Mouse (Mus musculus) gastrocnemius, adult 2 months (tissue): ENCODE data around the gene Fam89b. TPM values are rescaled to one million over a fixed set of nuclear protein-coding genes. Genes with fewer than 3 reads are reported as not detected.

Experiments
- DNase-seq: peaks from one replicate; pipeline ENCODE4 v3.0.0; 2022
- H3K27ac ChIP-seq: fragments of 200-600 bp; 2 replicates; pipeline ENCODE4 v1.8.1; 2022; ENCODE audit warnings: mild to moderate bottlenecking
- H3K4me3 ChIP-seq: fragments of 200-600 bp; 2 replicates; pipeline ENCODE4 v1.8.1; 2022; ENCODE audit warnings: mild to moderate bottlenecking, moderate library complexity
- CTCF ChIP-seq: fragments of 200-600 bp; IDR thresholded peaks from 2 replicates; pipeline ENCODE4 v1.8.1; 2022; ENCODE audit warnings: antibody characterized with exemption, mild to moderate bottlenecking, moderate library complexity
- intact Hi-C: fragments of 180-260 bp; cut with DNase I; formaldehyde crosslinking; loops from one replicate; pipeline ENCODE4 v1.15.1; 2025
- total RNA-seq, 2 experiments: library from RNA; stranded (reverse); gene quantifications; 2 replicates each; pipeline ENCODE4 v1.2.3; 2021

Gene Fam89b
- total RNA-seq, 2 experiments from 2014 or later: 22.2 to 22.6 TPM

DNA sequence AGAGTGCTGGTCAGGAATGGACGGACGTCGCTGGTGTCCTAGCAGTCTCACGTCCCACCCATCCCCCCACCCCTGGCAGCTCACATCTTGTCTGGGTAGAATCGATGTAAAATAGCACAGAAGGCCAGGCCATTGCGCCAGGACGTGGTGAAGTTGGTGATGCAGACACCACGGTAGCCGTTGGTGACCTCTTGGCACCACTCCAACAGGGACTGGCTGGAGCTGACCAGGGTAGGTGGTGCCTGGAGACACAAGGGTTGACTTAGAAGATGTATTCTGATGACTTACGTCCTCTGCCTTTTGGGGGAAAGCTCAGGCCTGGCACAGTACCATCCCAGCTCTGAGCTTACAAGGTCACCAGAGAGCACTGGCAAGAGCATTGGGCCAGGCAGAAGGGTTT, 12.5 kb downstream of the Fam89b start:
- no peak overlapping the region for H3K4me3 ChIP-seq
- DNase-seq: no peak
- intact Hi-C loops: no loop called here
- no peak for TF ChIP-seq CTCF
- H3K27ac ChIP-seq: peak overlapping the region; percentile 84

DNA sequence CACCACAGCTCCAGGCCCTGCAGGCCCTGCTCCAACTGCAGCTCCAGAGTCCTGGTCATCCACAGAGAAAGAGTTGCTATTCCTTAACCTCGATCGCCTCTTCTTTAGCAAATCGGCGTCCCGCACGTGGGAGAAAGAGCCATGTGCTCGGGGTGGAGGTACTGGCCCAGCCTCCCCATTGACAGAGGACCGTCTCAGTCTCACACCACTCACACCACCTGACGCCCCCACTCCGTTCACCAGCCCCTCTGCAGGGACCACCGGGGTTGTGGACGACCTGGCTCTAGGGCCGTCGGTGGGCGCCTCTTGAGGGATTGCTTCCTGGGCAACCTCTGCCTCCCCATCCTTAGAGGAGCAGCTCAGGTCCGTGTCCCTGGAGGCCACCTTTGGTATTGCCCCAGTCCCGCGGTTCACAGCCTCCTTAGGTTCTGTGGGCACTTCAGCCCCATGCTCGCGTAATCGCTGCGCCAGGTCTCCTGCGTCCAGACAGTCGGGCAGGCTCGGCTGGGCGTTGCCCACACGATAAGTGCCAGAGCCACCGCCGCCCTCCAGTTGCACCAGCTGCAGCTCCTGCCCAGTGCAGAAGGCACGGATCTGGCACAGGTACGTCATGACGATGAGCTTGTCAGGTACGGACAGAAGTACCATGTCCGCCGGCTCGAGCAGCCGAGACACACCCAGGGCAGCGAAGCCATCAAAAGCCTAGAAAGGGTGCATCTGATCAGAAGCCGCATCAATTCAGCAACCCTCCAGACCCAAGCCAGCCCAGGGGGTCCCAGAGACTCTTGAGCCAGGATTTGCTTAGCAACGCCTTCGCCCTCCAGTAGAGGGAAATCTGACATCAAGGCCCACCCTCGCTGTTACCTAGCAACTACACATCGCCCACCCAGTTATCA, 13.4 kb downstream of the Fam89b start:
- DNase-seq: peak; percentile 54
- intact Hi-C loops: no loop called here
- Histone ChIP-seq H3K27ac (peak overlapping the region; percentile 84), H3K4me3 (peak overlapping the region; percentile 15)
- peak; percentile 37 for TF ChIP-seq CTCF

DNA sequence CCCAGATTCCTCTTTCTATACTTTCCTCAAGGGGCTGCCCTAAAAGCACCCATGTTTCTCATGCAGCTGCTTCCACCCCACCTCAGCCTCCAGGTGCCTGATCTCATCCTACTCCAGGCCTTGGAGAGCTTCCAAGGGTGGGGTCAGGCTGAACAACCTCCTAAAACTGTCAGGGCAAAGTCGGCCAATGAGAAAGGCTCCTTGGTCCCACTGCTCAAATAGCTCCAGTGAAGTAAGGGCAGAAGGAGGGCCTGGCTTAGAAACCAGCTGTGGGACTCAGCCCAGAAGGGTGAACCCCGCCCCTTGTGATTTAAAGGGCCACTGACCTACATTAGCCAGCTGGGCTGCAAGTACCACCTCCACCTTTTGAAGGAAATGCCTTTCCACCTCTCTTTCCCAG, 15.7 kb downstream of the Fam89b start:
- TF ChIP-seq CTCF: no peak
- intact Hi-C loops: loop anchor here (1.0 kb wide), 1 partner anchor 11 kb away; no protein-coding TSS in a partner anchor
- H3K4me3 ChIP-seq: peak overlapping the region; percentile 62
- DNase-seq: peak; percentile 92
- peak overlapping the region; percentile 84 for H3K27ac ChIP-seq

DNA sequence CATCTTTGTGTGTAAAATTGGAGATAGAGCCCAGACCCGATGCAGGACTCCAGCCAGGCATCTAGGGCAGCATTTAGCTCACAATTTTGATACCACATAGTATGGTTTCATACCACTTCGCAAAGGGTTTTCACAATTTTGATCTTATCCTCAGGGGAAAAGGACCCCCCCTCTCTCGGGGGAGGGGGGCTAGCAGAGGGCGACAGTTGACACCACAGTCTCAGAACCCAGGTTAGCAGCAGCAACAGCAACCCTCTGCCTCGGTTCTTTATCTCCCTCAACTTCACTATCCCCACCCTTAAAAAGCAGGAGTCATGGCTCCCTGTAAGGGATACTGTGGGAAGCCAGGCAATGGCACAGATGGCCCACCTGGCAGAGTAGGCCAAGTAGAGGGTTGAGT, 16.2 kb downstream of the Fam89b start:
- peak overlapping the region; percentile 62 for H3K4me3 ChIP-seq
- H3K27ac ChIP-seq: peak overlapping the region; percentile 84
- intact Hi-C loops: loop anchor here (1.0 kb wide), 1 partner anchor 11 kb away; no protein-coding TSS in a partner anchor
- TF ChIP-seq CTCF: no peak
- no peak for DNase-seq

DNA sequence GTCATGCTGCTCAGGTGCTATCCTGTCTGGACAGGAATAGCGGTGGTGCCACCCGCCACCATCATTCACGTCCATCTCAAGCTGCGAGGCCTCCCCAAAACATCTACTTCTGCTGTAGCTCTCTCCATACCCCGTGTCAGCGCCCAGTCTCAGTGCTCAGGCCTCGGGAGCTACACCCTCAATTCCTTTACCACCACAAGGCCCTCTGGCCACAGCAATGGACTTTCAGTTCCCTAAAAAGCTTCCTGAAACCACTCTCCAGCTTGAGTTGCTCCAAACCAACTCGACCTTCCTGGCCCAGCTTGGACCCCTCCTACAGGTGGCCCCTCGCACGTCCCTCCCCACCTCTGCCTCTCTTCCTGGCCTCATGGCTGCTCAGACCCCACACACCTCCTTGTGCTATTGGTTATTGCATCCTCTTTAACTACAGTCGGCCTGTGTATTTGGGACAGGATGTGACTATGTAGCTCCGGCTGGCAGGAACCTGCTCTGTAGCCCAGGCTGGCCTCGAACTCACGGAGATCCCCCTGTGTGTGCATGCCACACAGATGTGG, 17.5 kb downstream of the Fam89b start:
- TF ChIP-seq CTCF: no peak
- intact Hi-C loops: loop anchor here (1.0 kb wide), 2 partner anchors 15 to 68 kb away; no protein-coding TSS in a partner anchor
- DNase-seq: no peak
- Histone ChIP-seq H3K27ac (peak overlapping the region; percentile 84), H3K4me3 (peak overlapping the region; percentile 62; the same call in 1 of the 2 replicates)

DNA sequence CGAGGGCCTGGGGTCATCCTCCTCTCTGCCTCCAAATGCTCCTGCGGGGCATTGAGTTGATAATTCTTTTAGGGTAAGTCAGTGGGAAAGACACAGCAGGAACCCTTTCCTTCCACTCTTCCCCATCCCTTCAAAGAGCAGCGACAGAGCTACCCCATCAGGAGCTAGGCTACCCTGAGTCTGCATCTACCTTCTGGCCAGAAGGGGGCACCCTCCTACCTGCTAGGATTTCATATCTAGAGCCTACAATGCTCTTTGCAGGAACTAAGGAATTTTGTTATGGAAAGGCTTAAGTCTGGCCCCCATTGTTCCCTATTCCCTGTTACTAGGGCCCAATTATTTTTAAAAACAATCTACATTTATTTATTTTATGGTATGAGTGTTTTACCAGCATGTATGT, 18.2 kb downstream of the Fam89b start:
- intact Hi-C loops: loop anchor here (1.0 kb wide), 2 partner anchors 16 to 69 kb away; no protein-coding TSS in a partner anchor
- peak; percentile 82 for DNase-seq
- Histone ChIP-seq H3K4me3 (peak overlapping the region; percentile 62; the same call in 1 of the 2 replicates), H3K27ac (peak overlapping the region; percentile 84)
- peak; percentile 92 for TF ChIP-seq CTCF

DNA sequence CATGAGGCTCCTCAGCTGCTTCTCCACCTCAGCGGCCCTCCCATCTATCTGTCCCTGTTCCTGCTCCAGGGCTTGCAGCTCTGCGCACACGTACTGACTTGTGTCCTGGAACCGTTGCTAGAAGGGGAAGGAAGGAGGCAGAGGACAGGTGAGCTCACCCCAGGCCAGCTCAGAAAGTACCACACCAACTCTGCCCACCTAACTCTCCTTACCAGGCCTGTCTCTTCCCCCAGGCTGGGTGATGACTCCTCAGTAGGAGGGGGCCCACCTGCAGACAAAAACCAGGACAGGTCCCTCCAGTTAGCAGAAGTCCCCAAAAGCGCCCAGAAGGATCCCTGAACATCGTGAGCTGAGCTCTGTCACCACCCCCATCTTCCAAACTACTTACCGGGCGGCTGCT, 18.9 kb downstream of the Fam89b start:
- peak overlapping the region; percentile 23; the same call in 1 of the 2 replicates for H3K4me3 ChIP-seq
- TF ChIP-seq CTCF: no peak
- intact Hi-C loops: no loop called here

DNA sequence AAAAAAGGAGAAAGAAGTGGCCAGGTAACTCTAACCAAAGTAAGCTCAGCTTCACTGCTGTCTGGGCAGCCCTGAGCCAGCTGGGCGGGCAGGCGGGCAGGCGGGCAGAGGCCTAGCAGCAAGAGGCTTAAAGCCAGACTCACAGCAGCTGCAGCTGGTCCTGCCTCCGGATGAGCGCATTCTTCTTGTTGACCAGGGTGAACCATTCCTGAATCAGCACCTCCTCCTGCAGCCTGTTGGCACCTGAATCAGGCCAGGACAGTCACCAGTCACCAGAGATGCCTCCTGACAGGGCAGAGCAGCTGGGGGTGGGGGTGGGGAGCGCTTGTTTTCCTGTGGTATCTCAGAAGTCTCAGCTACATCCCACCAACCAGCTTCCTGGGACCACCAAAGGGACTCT, 19.4 kb downstream of the Fam89b start:
- no peak for TF ChIP-seq CTCF
- intact Hi-C loops: no loop called here
- DNase-seq: peak; percentile 72
- H3K4me3 ChIP-seq: peak overlapping the region; percentile 23; the same call in 1 of the 2 replicates
- peak overlapping the region; percentile 84 for H3K27ac ChIP-seq

More for the DNA sequence above, 18.9 kb downstream of the Fam89b start:
- H3K27ac ChIP-seq: peak overlapping the region; percentile 84
- no peak for DNase-seq

DNA sequence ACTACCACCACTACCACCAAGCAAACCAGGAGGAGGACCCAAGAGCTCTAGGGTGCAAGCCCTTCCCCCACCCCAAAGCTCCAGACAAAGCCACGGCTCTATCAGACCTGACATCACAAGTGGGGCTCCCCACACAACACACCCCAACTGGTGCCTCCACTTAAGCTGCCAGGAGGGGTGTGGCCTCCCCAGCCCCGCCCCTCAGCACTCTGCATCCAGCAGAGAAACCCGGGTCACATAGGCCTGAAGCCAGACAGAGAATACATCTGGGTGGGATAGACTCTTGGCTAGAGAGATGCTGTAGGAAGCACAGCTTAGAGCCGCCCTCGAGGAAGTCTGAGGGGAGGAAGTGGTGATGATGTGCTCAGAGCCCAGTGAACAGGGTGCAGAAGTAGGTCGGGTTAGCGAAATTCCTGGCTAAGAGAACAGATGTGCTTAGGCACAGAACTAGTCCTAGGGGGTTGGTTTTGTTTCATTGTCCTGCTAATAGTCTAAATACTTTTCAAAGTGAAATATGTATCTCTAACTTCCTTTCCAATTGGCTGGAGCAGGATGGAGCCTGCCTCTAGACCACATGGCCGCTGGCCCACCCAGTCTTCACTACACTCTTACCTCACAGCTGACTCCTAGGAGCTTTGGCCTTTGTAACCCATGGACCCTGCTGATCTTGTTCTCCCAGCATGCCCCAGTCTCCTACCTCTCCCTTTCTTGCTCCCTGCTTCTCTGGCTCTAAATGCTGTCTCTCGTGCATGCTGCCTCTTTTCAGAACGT, 24.5 kb downstream of the Fam89b start:
- intact Hi-C loops: loop anchor here (10.0 kb wide), 1 partner anchor 160 kb away; no protein-coding TSS in a partner anchor
- H3K27ac ChIP-seq: peak overlapping the region; percentile 29
- no peak overlapping the region for H3K4me3 ChIP-seq
- TF ChIP-seq CTCF: no peak
- no peak for DNase-seq

DNA sequence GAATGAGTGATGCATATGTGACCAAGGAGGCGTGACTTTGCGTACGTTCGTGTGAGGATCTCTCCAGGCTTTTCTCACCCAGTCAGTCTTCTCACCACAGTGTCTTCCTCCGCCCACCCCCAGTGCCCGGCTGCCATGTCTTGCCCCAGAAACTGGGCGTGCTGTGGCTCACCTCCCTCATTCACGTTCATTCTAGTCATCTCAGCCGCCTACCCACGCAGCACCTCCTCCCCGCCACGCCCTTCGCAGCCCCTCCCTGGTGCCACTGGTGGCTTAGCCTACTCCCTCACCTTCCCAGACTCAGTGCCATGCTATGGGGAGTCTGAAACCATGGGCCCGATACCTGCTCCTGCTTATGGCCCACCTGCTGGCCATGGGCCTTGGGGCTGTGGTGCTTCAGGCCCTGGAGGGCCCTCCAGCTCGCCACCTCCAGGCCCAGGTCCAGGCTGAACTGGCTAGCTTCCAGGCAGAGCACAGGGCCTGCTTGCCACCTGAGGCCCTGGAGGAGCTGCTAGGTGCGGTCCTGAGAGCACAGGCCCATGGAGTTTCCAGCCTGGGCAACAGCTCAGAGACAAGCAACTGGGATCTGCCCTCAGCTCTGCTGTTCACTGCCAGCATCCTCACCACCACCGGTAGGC, 25.2 kb downstream of the Fam89b start, which contains the start of gene Kcnk7:
Gene Kcnk7, plus strand, starts transcription at position 205 of the 638 bp plus-strand sequence.
- Histone ChIP-seq H3K4me3 (no peak within 1 kb of the TSS), H3K27ac (peak within 1 kb of the TSS; percentile 29)
- TF ChIP-seq CTCF: no peak
- intact Hi-C loops: loop anchor here (10.0 kb wide), 1 partner anchor 161 kb away; no protein-coding TSS in a partner anchor
- DNase-seq: no peak

DNA sequence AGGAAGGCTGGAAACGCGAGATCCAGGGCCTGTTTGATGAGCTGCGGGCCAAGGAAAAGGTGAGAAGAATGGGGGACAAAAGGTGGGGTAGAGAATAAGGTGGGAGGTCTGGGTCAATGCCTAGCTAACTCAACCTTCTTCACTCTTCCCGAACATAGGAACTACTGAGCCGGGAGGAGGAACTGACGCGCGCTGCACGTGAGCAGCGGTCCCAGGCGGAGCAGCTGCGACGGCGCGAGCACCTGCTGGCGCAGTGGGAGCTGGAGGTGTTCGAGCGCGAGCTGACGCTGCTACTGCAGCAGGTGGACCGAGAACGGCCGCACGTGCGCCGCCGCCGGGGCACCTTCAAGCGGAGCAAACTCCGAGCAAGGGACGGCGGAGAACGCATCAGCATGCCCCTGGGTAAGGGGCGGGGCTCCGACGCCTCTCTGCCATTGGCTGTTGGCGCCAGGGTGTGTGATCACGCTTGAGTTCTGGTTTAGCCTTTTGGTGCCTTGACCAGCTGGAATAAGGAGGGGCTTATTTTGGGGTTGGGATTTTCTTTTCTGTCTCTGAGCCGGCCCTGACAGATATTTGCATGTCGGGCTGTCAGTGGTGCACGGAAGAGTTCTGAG, 33.5 kb downstream of the Fam89b start:
- no peak for DNase-seq
- Histone ChIP-seq H3K27ac (no peak overlapping the region), H3K4me3 (no peak overlapping the region)
- intact Hi-C loops: no loop called here
- TF ChIP-seq CTCF: no peak
